Mouse (Mus musculus) B cell, adult 2 months (primary cell): ENCODE data around the gene Cd24a.
A peak's percentile ranks its signal among the peaks of the same experiment; 100 is the strongest.

ENCODE experiments used
- DNase-seq, 2 experiments: peaks; one replicate each; pipeline ENCODE4 v3.0.0; 2022

The Cd24a gene

DNA sequence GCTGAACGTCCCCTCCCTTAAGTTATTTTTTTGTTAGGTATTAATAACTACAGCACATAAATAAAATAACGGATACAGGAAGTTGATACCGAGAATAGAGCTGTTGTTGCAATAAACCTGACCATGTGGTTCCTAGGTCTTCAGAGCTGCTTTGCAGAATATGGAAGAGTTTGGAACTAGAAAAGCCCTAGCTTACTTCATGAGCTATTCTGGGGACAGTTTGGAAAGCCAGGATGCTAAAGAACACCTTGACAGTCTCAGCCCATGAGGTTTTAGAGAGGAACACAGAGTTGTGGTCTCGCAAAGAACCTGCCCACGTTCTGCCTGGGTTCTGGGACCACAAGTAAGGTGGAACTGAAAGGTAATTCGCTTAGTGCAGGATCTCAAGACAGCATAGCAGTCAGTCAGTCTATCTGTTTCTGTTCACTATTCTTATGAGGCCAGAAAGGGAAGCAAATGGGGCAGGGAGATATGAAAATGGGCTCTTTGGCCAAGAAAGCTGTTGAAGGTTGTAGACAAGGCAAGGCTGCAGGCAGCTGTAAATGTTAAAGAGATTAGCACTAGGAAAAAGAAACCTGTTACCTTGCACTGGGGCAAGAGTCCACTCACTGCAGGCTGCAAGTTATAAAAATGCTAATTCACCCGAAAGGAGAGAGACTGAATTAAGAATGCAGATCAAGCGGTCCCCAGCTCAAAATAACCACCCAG, 10.5 kb downstream of the Cd24a start:
- DNase-seq: peak; percentile 37 to 41

DNA sequence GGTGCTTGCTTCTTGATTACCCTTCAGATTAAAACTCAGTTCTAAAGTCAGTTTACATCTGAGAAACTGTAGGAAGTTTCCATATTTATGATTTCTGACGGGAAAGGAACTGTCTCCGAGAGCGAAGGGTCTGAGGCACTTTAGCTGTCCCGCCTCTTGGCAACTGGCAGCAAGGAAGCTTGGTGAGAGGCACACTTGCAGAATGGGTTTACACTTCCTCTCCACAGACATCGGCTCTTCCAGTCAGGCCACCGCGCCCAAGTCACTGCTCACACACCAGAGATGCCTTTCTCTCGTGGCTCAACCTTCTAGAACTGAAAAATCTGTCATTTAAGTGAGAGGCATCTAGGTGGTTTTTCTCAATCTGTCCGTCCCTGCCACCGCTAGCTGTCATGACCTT, 13.4 kb downstream of the Cd24a start:
- DNase-seq: no peak

DNA sequence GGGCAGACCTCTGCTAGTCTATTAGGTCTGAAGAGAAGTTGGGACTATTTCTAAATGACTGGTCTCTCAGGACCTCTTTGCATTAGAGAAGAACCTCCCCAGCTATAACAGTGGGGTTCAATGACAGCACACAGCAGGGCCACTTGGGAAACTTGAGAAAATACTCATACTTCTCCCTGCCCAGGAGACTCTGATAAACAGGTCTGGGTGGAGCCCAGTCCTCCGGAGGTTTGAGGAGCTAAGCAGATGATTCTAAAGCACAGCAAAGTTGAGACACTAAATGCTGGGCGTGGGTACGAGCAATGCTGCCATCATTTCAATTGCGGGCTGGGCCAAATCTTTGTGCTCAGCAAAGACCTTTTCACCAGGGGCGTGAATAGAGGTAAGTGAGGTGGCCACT, 15.1 kb downstream of the Cd24a start:
- no peak for DNase-seq

DNA sequence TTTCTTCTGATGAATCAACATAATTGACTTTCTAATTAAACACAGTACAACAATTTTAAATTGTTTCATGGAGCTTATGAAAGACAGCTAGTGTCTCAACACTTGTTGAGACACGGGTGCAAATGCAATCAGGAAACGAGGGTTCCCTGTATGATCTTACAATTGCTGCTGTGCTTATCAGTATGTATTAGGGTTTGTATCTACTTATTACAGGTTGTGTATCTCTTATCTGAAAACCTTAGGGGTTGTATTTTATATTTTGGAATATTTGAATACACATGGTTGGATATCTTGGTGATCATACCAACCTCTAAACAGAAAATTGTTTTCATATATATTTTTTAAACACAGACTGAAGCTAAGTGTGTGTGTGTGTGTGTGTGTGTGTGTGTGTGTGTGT, 16.1 kb downstream of the Cd24a start:
- DNase-seq: no peak

DNA sequence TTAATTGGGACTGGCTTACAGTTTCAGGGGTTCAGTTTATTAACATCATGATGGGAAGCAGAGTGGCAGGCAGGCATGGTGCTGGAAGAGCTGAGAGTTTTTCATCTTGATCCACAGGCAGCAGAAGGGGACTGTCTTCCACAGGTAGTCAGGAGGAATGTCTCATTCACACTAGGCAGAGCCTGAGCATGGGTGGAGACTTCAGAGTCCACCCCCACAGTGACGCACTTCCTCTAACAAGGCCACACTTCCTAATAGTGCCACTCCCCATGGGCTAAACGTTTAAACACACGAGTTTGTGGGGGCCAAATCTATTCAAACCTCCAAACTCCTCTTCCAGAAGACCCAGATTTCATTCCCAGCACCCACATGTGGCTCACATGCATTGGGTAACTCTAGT, 16.8 kb downstream of the Cd24a start:
- DNase-seq: peak; percentile 28 to 30

DNA sequence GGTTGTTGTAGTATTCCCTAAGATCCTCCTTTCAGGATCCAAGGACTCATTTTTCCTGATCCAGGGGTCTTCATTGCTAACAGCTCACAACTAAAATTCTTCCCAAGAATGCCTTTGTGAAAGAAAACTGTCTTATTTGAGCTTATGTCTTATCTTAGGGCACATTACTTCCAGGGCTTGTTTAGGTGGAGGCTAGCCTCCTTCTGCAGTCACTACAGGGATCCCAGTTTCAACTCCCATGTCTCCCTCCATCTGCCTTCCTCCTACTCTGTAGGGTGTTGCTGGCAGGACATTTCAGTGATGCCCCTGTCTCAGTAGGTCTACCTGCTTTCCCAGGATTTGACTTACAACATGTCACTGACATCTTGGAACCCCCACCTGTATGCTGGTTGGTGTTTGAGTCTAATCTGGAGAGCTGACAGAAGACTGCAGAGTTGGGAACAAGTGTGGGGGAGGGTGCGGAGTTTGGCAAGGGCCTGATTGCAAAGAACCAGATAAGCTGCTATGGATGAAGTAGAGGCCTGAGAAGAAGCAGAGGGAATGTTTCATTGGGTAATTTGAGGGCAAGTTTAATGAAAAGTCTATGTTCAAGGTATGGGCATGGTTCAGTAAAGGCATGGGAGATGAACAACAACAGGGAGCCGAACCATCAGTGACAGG, 20.1 kb downstream of the Cd24a start:
- DNase-seq: no peak

DNA sequence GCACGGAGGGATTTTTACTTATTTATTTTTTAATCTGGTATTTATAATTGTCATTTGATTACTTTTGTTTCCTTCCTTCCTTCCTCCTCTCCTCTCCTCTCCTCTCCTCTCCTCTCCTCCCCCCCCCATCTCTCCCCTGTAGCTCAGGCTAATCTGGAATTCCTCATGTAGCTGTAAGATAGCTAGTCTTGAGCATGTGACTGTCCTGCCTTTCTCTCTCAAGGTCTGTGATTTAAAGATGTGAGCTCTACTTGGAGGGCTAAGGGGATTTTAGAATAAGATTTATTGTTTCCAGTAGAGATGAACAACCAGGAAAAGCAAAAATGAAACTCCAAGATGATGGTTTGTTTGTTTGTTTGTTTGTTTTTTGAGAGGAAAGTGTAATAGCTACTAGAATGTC, 23.0 kb downstream of the Cd24a start:
- DNase-seq: no peak

DNA sequence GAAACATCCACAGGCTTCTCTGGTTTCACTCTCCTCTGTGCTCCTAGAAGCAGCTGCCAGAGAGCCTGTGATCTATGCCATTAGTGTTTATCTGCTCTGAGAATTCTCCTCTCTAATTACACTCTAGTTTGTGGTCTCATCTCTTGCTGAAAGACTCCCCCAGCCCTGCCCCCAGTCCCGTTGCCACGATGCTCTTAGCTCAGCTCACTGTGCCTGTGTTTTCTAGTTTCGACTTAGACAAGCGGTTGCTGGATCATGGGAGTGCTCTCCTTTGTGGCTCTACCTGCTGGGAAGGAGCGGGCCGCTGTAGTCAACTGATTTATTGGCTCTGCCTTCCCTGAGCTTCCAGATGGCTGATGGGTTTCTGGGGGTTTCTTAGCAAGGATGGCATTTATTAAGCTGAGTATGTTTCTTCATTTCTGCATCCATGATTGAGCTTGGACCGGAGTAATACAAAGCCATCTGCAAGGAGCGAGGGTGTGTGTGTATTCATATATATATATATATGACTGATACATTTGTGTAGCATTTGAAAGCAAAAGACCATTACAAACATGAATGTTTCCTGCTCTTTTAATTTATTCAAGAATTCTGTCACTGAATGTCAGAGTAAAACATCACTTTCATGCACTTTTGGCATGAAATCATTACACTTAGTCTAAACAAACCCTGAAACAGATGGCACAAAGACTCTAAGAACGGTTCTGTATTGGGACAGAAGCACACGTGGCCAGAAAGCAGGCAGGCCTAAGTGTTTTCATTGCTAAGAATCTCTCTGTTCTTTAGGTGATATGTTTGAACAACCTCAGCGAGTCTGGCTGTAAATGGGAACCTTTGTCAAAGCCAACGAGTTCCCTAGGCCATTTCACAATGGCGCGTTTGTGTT, 23.7 kb downstream of the Cd24a start:
- no peak for DNase-seq

DNA sequence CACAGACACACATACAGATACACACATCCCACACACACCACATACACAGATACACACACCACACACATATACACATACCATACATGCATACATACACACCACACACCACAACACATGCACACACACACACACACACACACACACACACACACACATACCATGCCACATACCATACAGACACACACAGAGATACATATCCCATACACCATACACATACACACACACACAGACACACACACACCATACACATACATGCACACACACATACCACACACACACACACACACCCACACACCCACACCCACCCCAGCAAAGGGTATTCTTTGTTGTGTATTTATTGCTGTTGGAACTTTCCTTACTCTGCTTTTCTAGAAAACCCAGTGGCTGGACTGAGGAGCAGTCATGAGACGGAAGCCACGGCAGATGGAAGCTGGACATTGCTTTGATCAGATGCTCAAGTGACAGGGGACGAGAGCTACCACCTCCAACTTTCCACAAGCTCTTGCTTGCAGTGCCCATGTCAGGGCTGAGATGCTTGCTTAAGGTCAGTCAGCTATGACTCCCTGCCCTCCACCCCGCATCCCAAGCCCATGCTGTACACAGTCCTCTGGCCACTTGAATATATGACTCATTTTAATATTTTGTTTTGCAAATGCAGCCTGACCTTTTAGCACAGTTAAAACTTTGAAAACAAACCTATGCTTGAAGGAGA, 26.0 kb downstream of the Cd24a start:
- DNase-seq: no peak

DNA sequence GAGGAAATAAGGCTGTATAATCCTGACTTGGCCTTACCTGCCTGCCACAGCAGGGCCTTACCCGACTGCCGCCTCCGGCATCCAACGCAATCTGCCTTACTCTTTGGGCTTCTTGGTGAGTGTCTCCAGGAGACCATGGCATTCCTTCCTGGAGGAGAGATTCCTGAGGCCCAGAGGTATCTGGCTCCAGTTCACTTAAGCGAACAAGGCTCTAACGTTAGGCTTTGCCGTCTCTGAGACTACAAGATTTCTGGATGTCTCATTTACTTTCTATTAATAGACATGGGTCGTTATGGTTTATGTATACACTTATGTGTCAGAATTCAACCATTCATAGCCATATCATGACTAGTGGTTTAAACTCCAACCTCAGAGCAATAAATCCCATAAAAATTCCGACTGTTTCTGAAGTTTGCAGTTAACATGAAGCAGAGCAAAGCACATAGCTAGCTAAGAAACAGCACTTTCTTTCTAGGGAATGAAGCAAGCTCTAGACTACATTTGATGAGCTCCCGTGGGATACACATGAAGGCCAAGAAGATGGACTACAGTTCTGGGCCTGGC, 26.7 kb downstream of the Cd24a start:
- no peak for DNase-seq

DNA sequence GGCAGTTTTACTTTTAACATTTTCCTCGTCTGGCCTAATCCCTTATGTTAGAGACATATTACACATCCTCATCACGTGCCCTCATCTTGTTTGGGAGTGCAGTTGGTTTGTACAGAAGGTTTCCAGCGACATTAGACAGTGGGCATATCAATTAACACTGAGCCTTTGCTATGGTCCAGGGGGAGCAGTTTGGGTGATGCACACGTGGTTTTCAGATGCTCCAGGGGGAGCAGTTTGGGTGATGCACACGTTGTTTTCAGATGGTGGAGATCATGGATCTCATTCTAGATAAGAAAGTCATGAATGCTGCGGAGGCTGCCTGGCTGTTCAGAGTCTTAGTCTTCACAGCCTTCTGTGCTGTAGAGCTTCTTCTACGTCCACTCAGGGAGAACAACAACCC, 27.8 kb downstream of the Cd24a start:
- DNase-seq: no peak

DNA sequence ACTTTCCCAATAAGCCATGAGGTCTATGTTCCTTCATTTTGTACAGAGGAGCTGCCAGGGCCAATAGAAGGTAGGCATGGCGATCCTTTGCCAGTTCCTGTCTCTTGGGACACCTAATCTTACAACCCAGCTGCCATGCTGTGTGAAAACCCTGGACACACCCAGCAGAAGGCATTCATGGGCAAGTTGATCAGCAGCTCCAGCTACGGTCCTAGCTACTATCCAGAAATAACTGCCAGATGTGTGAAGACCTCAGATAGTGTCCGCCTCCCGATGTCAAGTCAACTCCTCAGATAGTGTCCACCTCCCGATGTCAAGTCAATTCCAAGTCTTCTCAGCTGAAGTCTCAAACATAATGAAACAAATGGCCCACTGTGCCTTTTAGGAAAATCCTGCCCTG, 31.4 kb downstream of the Cd24a start:
- no peak for DNase-seq

DNA sequence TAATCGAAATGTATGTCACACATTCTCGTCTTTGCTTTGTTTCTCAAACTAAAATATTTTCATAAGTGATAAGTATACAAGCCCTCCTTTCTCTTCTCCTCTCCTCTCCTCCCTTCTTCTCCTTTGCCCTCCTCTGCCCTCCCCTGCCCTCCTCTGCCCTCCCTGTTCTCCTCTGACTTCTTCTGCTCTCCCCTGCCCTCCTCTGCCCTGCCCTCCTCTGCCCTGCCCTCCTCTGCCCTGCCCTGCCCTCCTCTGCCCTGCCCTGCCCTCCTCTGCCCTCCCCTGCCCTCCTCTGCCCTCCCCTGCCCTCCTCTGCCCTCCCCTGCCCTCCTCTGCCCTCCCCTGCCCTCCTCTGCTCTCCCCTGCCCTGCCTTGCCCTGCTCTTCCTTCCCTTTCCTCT, 31.9 kb downstream of the Cd24a start:
- no peak for DNase-seq

DNA sequence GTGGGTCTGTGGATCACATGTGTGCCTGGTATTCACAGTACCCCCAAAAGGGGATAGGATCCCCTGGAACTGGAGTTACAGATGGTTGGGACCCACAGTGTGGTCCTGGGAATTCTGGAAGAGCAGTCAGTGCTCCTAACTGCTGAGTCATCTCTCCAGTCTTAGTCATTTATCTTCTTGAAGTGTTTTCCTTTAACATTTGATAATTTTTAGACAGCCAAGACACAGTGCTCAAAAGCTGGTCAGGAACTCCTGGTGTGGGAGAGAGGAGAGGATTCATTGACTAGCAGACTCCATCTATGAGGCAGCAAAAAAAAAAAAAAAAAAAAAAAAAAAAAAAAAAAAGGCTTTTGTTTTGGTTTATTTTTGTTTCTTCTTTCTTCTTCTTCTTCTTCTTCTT, 33.0 kb downstream of the Cd24a start:
- no peak for DNase-seq

DNA sequence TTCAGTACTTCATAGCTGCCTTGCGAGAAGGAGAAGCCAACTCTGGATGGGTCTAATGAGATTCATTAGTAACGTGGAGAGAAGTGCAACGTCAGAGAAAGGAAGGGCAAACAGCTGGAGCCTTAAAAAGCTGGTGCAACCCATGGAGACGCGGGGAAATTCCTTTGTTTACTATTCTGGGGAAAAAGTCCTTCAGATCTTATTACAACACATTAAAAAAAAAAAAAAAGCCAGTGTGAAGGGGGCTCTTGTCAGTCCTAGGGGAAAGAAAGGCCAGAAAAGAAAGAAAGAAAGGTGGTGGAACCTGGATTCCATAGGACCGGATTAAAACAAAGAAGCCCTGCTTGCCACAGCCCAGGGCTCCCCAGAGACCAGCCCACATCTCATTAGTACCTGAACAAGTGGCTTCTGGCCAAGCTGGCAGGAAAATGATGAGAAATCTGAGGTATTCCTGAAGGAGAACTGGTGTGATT, 41.0 kb downstream of the Cd24a start:
- no peak for DNase-seq

DNA sequence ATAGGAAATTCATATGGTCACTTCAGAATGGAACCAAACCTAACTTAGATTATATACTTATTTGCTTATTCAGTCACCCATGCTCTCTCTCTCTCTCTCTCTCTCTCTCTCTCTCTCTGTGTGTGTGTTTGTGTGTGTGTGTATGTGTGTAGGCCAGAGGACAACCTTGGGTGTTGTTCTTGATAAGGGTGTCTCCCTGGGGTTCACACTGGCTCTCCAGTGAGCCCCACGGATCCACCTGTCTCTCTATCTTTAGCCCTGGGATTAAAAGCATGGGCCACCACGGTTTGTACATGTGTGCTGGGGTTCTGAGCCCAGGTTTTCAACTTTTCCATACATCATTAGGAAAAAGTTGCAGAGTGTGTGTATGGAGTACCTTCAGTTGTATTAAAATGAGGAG, 41.9 kb downstream of the Cd24a start:
- DNase-seq: no peak

DNA sequence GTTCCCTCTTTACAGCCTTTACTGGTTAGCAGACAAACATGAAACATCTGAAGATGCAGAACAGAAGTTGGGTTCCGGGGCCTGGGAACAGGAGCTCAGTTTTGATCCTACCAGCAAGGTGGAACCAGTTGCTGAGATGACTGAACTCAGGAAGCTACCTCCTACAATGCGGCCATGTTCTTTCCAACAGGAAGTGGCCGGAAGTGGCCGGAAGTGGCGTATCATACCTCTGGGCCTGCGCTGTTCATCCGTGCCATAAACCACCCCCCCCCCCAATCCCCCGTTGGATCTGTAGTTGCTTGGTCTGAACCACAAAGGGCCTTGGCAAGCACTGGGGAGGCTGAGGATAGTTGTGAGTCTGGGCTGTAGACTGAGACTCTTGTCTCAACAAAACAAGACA, 45.4 kb downstream of the Cd24a start:
- no peak for DNase-seq

DNA sequence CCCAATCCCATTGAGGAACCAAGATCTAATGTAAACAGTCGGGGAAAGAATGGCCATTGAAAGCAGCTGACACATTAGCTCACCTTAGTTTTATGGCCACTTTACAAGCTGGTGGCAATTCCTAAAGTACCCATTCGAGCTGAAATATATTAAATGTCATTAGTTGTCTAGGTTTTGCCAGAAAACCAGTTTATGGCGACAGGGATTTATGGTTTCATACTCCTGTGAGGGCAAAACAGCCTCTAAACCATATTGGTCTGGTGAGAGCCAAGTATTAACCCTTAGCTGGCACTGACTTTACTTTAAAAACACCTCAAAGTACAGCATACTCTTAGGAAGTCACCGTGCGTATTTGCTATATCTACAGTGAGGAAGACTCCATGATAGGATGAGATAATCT, 46.3 kb downstream of the Cd24a start:
- DNase-seq: no peak

DNA sequence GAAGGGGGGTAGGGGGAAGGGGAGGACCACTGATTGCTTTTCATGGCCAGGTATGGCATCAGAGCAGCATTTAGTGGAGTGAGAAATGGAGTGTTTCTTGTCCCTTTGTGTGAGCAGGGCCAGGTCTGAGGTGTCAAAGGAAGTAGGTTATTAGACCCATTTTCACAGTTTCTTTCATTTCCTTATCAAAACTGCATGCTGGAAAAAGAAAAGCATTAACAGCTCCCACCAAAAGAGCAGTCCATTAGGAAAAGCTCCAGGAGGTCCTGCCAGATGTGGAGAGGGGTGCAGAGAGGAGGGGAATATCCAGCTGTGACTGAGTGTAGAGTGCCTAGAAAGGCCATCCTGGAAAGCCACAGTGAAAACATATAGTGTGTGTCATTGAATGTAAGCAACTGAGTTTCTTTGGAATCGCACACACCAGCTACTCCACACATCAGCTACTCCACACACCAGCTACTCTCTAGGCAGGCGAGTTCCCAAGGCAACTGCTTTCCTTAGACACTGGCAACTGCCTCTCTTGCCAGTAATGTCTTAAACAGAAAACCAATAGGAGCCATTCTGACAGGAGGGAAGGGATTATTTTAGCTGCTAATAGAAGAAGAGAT, 46.8 kb downstream of the Cd24a start:
- DNase-seq: no peak

DNA sequence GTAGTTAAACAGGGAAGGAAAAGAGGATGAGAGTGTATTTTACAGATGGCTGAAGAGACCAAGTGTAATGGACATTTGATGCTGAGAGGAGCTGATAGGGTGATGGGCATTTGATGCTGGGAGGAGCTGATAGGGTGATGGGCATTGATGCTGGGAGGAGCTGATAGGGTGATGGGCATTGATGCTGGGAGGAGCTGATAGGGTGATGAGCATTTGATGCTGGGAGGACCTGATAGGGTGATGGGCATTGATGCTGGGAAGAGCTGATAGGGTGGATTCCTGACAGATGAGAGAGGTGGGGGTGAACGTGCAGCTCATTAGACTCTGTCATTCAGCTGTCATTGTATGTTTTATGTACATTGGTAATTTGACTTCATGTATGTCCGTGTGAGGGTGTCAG, 47.5 kb downstream of the Cd24a start:
- no peak for DNase-seq

DNA sequence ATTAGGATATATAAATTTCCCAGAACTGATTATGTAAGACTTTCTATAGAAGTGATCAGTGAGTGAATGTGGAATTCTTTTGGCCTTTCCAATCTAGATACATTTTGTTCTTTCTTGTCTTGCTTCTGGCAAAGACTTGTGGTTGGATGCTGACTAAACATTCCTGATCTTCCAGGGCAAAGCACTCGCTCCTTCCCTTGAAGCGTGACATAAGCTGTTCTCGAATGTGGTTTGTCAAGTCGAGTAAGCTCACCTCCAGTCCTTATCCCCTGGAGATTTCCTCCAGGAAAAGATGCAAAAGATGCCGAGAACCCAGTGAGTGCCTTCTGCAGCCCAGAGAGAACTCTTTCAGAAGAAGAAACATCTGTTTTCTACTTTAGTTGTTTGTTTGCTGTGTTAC, 51.1 kb downstream of the Cd24a start:
- no peak for DNase-seq

DNA sequence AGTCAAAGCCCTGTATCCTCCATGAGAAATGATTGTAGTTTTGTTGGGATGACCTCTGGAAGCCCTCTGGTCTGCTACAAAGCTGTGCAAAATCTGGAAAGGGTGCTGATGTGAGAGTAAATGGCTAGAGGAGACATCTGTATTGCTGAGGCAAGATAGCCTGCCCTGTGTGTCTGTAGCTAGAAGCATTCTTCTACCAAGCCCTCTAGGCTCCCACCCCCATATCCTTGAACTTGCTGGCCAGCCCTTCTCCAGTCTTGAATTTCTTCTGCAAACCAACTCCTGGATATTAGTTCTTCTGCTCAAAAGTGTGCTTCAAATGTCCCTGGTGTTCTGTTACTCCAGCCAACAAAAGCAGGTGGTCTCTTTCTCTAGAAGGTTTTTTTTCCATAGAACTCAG, 51.8 kb downstream of the Cd24a start:
- DNase-seq: no peak
